11 mouse cellular contexts compared by ENCODE assay signal in genomic region chr19:5723934-5724548, GRCm38 (mm10). TPM values are rescaled to one million over a fixed set of nuclear protein-coding genes. Genes with fewer than 3 reads are reported as not detected.
DNase-seq lines count a peak whose midpoint lies in the region; ATAC-seq and TF ChIP-seq lines count a peak whose summit lies in the region.
"Had no signal": no experiment of that assay in that cellular context is flagged by ENCODE, and none has a peak within 500 bp of the region (broad histone marks: within the 10 kb centered on the region; RNA-seq: fewer than 3 reads in every experiment).

No protein-coding gene starts in this region.

- intact Hi-C loops in heart, postnatal 10 days (cut with DNase I), result no loop called here

- H3K4me2 ChIP-seq in heart, embryonic 13.5 days, result peak overlapping the region; percentile 98
- peak overlapping the region; percentile 99 for H3K4me2 ChIP-seq in embryonic facial prominence, embryonic 13.5 days
- H3K4me2 ChIP-seq in limb, embryonic 15.5 days, result peak overlapping the region; percentile 78

- peak overlapping the region; percentile 96 for H3K4me3 ChIP-seq in heart, embryonic 13.5 days
- peak overlapping the region; percentile 45 for H3K4me3 ChIP-seq in C2C12 (ENCODE audit: insufficient read depth, poor library complexity, severe bottlenecking)
- no peak overlapping the region; the same call in none of the 2 replicates for H3K4me3 ChIP-seq in embryonic facial prominence, embryonic 13.5 days
- peak overlapping the region; percentile 46 for H3K4me3 ChIP-seq in limb, embryonic 15.5 days

- H3K4me1 ChIP-seq in heart, embryonic 13.5 days, result peaks cover 62% of the 10 kb centered on the region
- peaks cover 47% of the 10 kb centered on the region for H3K4me1 ChIP-seq in embryonic facial prominence, embryonic 13.5 days
- H3K4me1 ChIP-seq in limb, embryonic 15.5 days, result peaks cover 49% of the 10 kb centered on the region

- no peak for DNase-seq in heart, postnatal 10 days
- DNase-seq in natural killer cell, adult 2 months (ENCODE audit: low spot score in 2 of 2), result no peak
- DNase-seq in frontal cortex, adult 2 months (ENCODE audit: extremely low spot score in 1 of 2, low spot score in 1 of 2), result no peak
- no peak for DNase-seq in urinary bladder, postnatal 14 days (ENCODE audit: low spot score)
- DNase-seq: thymus, postnatal 14 days had no signal

- H3K36me3 ChIP-seq in heart, embryonic 13.5 days, result peaks cover 57% of the 10 kb centered on the region
- peaks cover 45% of the 10 kb centered on the region for H3K36me3 ChIP-seq in C2C12 (ENCODE audit: control insufficient read depth, insufficient read depth)
- H3K36me3 ChIP-seq in embryonic facial prominence, embryonic 13.5 days, result peaks cover 58% of the 10 kb centered on the region
- H3K36me3 ChIP-seq in limb, embryonic 15.5 days, result peaks cover 53% of the 10 kb centered on the region

- no peak for TF ChIP-seq CTCF in C2C12 (IDR thresholded peaks at IDR 0.05; ENCODE audit: control insufficient read depth, insufficient read depth, insufficient read length)

- peak overlapping the region; percentile 98 for H3K9ac ChIP-seq in heart, embryonic 13.5 days
- peak overlapping the region; percentile 75; the same call in 1 of the 2 replicates for H3K9ac ChIP-seq in embryonic facial prominence, embryonic 13.5 days
- no peak overlapping the region for H3K9ac ChIP-seq in limb, embryonic 15.5 days

- peak overlapping the region; percentile 98 for H3K27ac ChIP-seq in heart, embryonic 13.5 days (replicated peaks)
- no peak overlapping the region for H3K27ac ChIP-seq in embryonic facial prominence, embryonic 13.5 days
- peak overlapping the region; percentile 82 for H3K27ac ChIP-seq in limb, embryonic 15.5 days

- H3K79me2 ChIP-seq in C2C12 (ENCODE audit: control insufficient read depth, insufficient read depth), result peaks cover 65% of the 10 kb centered on the region

- ATAC-seq in heart, embryonic 13.5 days (ENCODE audit: extremely low read depth, insufficient number of reproducible peaks, low FRiP score, low TSS enrichment), result no peak
- no peak for ATAC-seq in embryonic facial prominence, embryonic 13.5 days (ENCODE audit: insufficient number of reproducible peaks, insufficient read depth, low FRiP score, low TSS enrichment, low read depth)
- ATAC-seq in limb, embryonic 15.5 days (ENCODE audit: insufficient number of reproducible peaks, low FRiP score, low TSS enrichment, low read depth), result no peak

- peaks cover 42% of the 10 kb centered on the region for H3K79me3 ChIP-seq in C2C12 (ENCODE audit: low read depth)

- 31% methylated on average over 4 of the region's 4 CpGs for WGBS in heart, embryonic 13.5 days
- WGBS in embryonic facial prominence, embryonic 13.5 days, result 76% methylated on average over 4 of the region's 4 CpGs
- 70% methylated on average over 4 of the region's 4 CpGs for WGBS in limb, embryonic 15.5 days

- H3ac ChIP-seq in C2C12 (ENCODE audit: control insufficient read depth, insufficient read length, low read depth), result peak overlapping the region; percentile 61

- H3K9me3 ChIP-seq in heart, embryonic 13.5 days, result no peaks in the 10 kb centered on the region
- no peaks in the 10 kb centered on the region for H3K9me3 ChIP-seq in embryonic facial prominence, embryonic 13.5 days
- no peaks in the 10 kb centered on the region for H3K9me3 ChIP-seq in limb, embryonic 15.5 days

- H3K27me3 ChIP-seq in heart, embryonic 13.5 days (replicated peaks), result no peaks in the 10 kb centered on the region
- H3K27me3 ChIP-seq in C2C12 (ENCODE audit: control insufficient read depth, insufficient read depth, insufficient read length), result no peaks in the 10 kb centered on the region
- H3K27me3 ChIP-seq in embryonic facial prominence, embryonic 13.5 days, result no peaks in the 10 kb centered on the region
- no peaks in the 10 kb centered on the region for H3K27me3 ChIP-seq in limb, embryonic 15.5 days

TF ChIP-seq in C2C12, 6 proteins besides CTCF, POLR2A, EP300 and RAD21:
- TF ChIP-seq USF1 (IDR thresholded peaks at IDR 0.05; ENCODE audit: low read depth) (no peak), MYOG (IDR thresholded peaks at IDR 0.05; ENCODE audit: control insufficient read depth, extremely low read depth, insufficient read length) (no peak), FOSL1 (IDR thresholded peaks at IDR 0.05; ENCODE audit: insufficient read depth, low read length, poor library complexity, severe bottlenecking) (no peak), CEBPB (IDR thresholded peaks at IDR 0.05; ENCODE audit: low read depth) (no peak), MAX (IDR thresholded peaks at IDR 0.05) (no peak), MYOD1 (IDR thresholded peaks at IDR 0.05; ENCODE audit: control insufficient read depth, insufficient read length, low read depth) (no peak)

RNA-seq across cellular contexts. Expression of gene Ehbp1l1, which starts 2.1 kb away (rescaled TPM):
- polyA plus RNA-seq in heart, embryonic 13.5 days (2015; fragmentation: Nextera tagmentation; extraction: Ambion mirVana), result 85.9 and 96.8 TPM in 2 replicates
- total RNA-seq in heart, postnatal 10 days (2021), result 100 to 1,000 TPM; 154 to 161 TPM
- polyA plus RNA-seq in C2C12 (2012; fragmentation: generic; extraction: Trizol), result 62.1 TPM
- polyA plus RNA-seq in embryonic facial prominence, embryonic 13.5 days (2015; fragmentation: Nextera tagmentation; extraction: Ambion mirVana), result 9.9 and 14.0 TPM in 2 replicates
- 28.9 and 48.5 TPM in 2 replicates for polyA plus RNA-seq in limb, embryonic 15.5 days (2015; fragmentation: Nextera tagmentation; extraction: Ambion mirVana)
- polyA plus RNA-seq in frontal cortex, adult 2 months (2012; rRNA removed), result 16.8 and 18.8 TPM in 2 replicates

RNA-seq across cellular contexts. Expression of gene Fam89b, which starts 5.4 kb away (rescaled TPM):
- polyA plus RNA-seq in heart, embryonic 13.5 days (2015; fragmentation: Nextera tagmentation; extraction: Ambion mirVana), result 79.7 and 82.6 TPM in 2 replicates
- 10 to 100 TPM; 44.0 to 47.7 TPM for total RNA-seq in heart, postnatal 10 days (2021)
- 129 TPM for polyA plus RNA-seq in C2C12 (2012; fragmentation: generic; extraction: Trizol)
- polyA plus RNA-seq in embryonic facial prominence, embryonic 13.5 days (2015; fragmentation: Nextera tagmentation; extraction: Ambion mirVana), result 115 and 126 TPM in 2 replicates
- polyA plus RNA-seq in limb, embryonic 15.5 days (2015; fragmentation: Nextera tagmentation; extraction: Ambion mirVana), result 101 and 107 TPM in 2 replicates
- polyA plus RNA-seq in frontal cortex, adult 2 months (2012; rRNA removed), result 56.1 and 65.8 TPM in 2 replicates

RNA-seq across cellular contexts. Expression of gene Ltbp3, which starts 16.7 kb away (rescaled TPM):
- 22.5 and 24.7 TPM in 2 replicates for polyA plus RNA-seq in heart, embryonic 13.5 days (2015; fragmentation: Nextera tagmentation; extraction: Ambion mirVana)
- 10 to 100 TPM; 77.0 to 79.2 TPM for total RNA-seq in heart, postnatal 10 days (2021)
- polyA plus RNA-seq in C2C12 (2012; fragmentation: generic; extraction: Trizol), result 128 TPM
- polyA plus RNA-seq in embryonic facial prominence, embryonic 13.5 days (2015; fragmentation: Nextera tagmentation; extraction: Ambion mirVana), result 44.4 and 47.8 TPM in 2 replicates
- 59.4 and 64.3 TPM in 2 replicates for polyA plus RNA-seq in limb, embryonic 15.5 days (2015; fragmentation: Nextera tagmentation; extraction: Ambion mirVana)
- polyA plus RNA-seq in frontal cortex, adult 2 months (2012; rRNA removed), result 81.5 and 87.8 TPM in 2 replicates

RNA-seq across cellular contexts. Expression of gene Kcnk7, which starts 19.9 kb away (rescaled TPM):
- 0.29 TPM in 1 of 2 replicates, not detected in the other for polyA plus RNA-seq in heart, embryonic 13.5 days (2015; fragmentation: Nextera tagmentation; extraction: Ambion mirVana)
- not detected for total RNA-seq in heart, postnatal 10 days (2021)
- 0.19 TPM for polyA plus RNA-seq in C2C12 (2012; fragmentation: generic; extraction: Trizol)
- 0.52 and 0.59 TPM in 2 replicates for polyA plus RNA-seq in embryonic facial prominence, embryonic 13.5 days (2015; fragmentation: Nextera tagmentation; extraction: Ambion mirVana)
- polyA plus RNA-seq in limb, embryonic 15.5 days (2015; fragmentation: Nextera tagmentation; extraction: Ambion mirVana), result 3.1 and 4.4 TPM in 2 replicates
- 0.22 and 0.27 TPM in 2 replicates for polyA plus RNA-seq in frontal cortex, adult 2 months (2012; rRNA removed)
- total RNA-seq: gastrocnemius, adult 18-20 months had no signal
- polyA plus RNA-seq: neural tube, embryonic 14.5 days had no signal

RNA-seq across cellular contexts. Expression of gene Pcnx3, which starts 35.3 kb away (rescaled TPM):
- 13.6 and 14.9 TPM in 2 replicates for polyA plus RNA-seq in heart, embryonic 13.5 days (2015; fragmentation: Nextera tagmentation; extraction: Ambion mirVana)
- 10 to 100 TPM; 34.7 to 37.9 TPM for total RNA-seq in heart, postnatal 10 days (2021)
- polyA plus RNA-seq in C2C12 (2012; fragmentation: generic; extraction: Trizol), result 28.0 TPM
- polyA plus RNA-seq in embryonic facial prominence, embryonic 13.5 days (2015; fragmentation: Nextera tagmentation; extraction: Ambion mirVana), result 25.6 and 26.5 TPM in 2 replicates
- polyA plus RNA-seq in limb, embryonic 15.5 days (2015; fragmentation: Nextera tagmentation; extraction: Ambion mirVana), result 18.5 and 20.9 TPM in 2 replicates
- 68.4 and 72.5 TPM in 2 replicates for polyA plus RNA-seq in frontal cortex, adult 2 months (2012; rRNA removed)
